Mouse (Mus musculus): ENCODE measurements around the gene Rrp1.
"Not testable (repeated sequence)": the region's sequence is repeated elsewhere in the genome, so short reads cannot be mapped to it uniquely, and the experiment has no call there.

Rrp1 gene

GRCm38 (mm10) chr10:78383567-78383966 is 29.3 kb downstream of the Rrp1 start:
- no peak for DNase-seq (ENCODE audit: inconsistent ontology term)

GRCm38 (mm10) chr10:78378516-78378915 is 34.3 kb downstream of the Rrp1 start:
- no peak for DNase-seq (ENCODE audit: inconsistent ontology term)

- no peak for DNase-seq (ENCODE audit: inconsistent ontology term)
These were observed 39.9 kb downstream of the Rrp1 start for GRCm38 (mm10) chr10:78372681-78373668.

GRCm38 (mm10) chr10:78371746-78372145 is 41.1 kb downstream of the Rrp1 start:
- DNase-seq (ENCODE audit: inconsistent ontology term): no peak

- DNase-seq (ENCODE audit: inconsistent ontology term): no peak
These were observed 45.3 kb downstream of the Rrp1 start for GRCm38 (mm10) chr10:78367586-78367985.

- DNase-seq (ENCODE audit: inconsistent ontology term): no peak
These were observed 46.0 kb downstream of the Rrp1 start for GRCm38 (mm10) chr10:78366851-78367312.

- DNase-seq (ENCODE audit: inconsistent ontology term): peak; percentile 70
These were observed 46.5 kb downstream of the Rrp1 start for GRCm38 (mm10) chr10:78366195-78366834.

GRCm38 (mm10) chr10:78365555-78365954 is 47.3 kb downstream of the Rrp1 start:
- DNase-seq (ENCODE audit: inconsistent ontology term): no peak

- no peak for DNase-seq (ENCODE audit: inconsistent ontology term)
These were observed 48.7 kb downstream of the Rrp1 start for GRCm38 (mm10) chr10:78364106-78364505.

- DNase-seq (ENCODE audit: inconsistent ontology term): no peak
These were observed 49.5 kb downstream of the Rrp1 start for GRCm38 (mm10) chr10:78363366-78363765.

GRCm38 (mm10) chr10:78361951-78362350 is 50.9 kb downstream of the Rrp1 start:
- DNase-seq (ENCODE audit: inconsistent ontology term): peak; percentile 39

GRCm38 (mm10) chr10:78360290-78360711 is 52.5 kb downstream of the Rrp1 start:
- DNase-seq (ENCODE audit: inconsistent ontology term): peak; percentile 33

GRCm38 (mm10) chr10:78358999-78359398 is 53.8 kb downstream of the Rrp1 start:
- not testable (repeated sequence) for DNase-seq (ENCODE audit: inconsistent ontology term)

- no peak for DNase-seq (ENCODE audit: inconsistent ontology term)
These were observed 54.6 kb downstream of the Rrp1 start for GRCm38 (mm10) chr10:78358266-78358665.

- no peak for DNase-seq (ENCODE audit: inconsistent ontology term)
These were observed 55.1 kb downstream of the Rrp1 start for GRCm38 (mm10) chr10:78357742-78358141.

GRCm38 (mm10) chr10:78355931-78356593 is 56.8 kb downstream of the Rrp1 start:
- DNase-seq (ENCODE audit: inconsistent ontology term): peak; percentile 9

GRCm38 (mm10) chr10:78353196-78353595 is 59.6 kb downstream of the Rrp1 start:
- no peak for DNase-seq (ENCODE audit: inconsistent ontology term)

GRCm38 (mm10) chr10:78352666-78353030 is 60.2 kb downstream of the Rrp1 start:
- no peak for DNase-seq (ENCODE audit: inconsistent ontology term)

GRCm38 (mm10) chr10:78351887-78352665 is 60.8 kb downstream of the Rrp1 start, which contains the start of gene Agpat3:
Agpat3 (minus strand) TSS chr10:78352489.
- DNase-seq (ENCODE audit: inconsistent ontology term): peak; percentile 73

GRCm38 (mm10) chr10:78351564-78351886 is 61.3 kb downstream of the Rrp1 start:
- DNase-seq (ENCODE audit: inconsistent ontology term): no peak

GRCm38 (mm10) chr10:78350796-78351556 is 61.9 kb downstream of the Rrp1 start:
- DNase-seq (ENCODE audit: inconsistent ontology term): no peak

Measured in Muller cell, postnatal 12 days (primary cell).